Mouse (Mus musculus): ENCODE results near the gene Retnla. TPM values are rescaled to one million over a fixed set of nuclear protein-coding genes. Genes with fewer than 3 reads are reported as not detected.

Retnla gene
- total RNA-seq, 2 experiments from 2014 or later: 3.9 to 5.0 TPM

Other genes with a start within 250 kb of the Retnla start
- gene Trat1, start 70.5 kb upstream of the Retnla start, total RNA-seq (2021): under 1 TPM in 1 of 2 experiments, not detected in 1; 0.15 TPM
- gene Retnlb, start 25.7 kb upstream of the Retnla start, total RNA-seq (2021): not detected
- gene Retnlg, start 30.1 kb downstream of the Retnla start, total RNA-seq (2021): not detected
- gene Dzip3, start 151.6 kb downstream of the Retnla start, total RNA-seq (2021): 1 to 10 TPM; 6.9 to 7.4 TPM
- 1 to 10 TPM; 1.1 to 1.3 TPM for gene Cip2a, start 151.6 kb downstream of the Retnla start, total RNA-seq (2021)
- gene Myh15, start 214.9 kb downstream of the Retnla start, total RNA-seq (2021): not detected

Data from heart, adult 18-20 months (tissue).